Mouse (Mus musculus) liver, adult 2 months (tissue): ENCODE measurements around the gene Hspb8.

ENCODE experiments used
- CTCF ChIP-seq: fragments of 200-500 bp; IDR thresholded peaks from 2 replicates; pipeline ENCODE4 v1.5.1; 2011; ENCODE audit warnings: low read depth, low read length, control low read depth
- POLR2A ChIP-seq: fragments of 200-500 bp; IDR thresholded peaks from 2 replicates; pipeline ENCODE4 v1.6.1; 2011; ENCODE audit warnings: low read length, control low read depth; ENCODE audit not compliant: insufficient read depth; ENCODE audit errors: extremely low read depth

GRCm38 (mm10) chr5:116367923-116368322 lies 54.7 kb downstream of the Hspb8 start:
- TF ChIP-seq CTCF (no peak), POLR2A (no peak)
